Mouse (Mus musculus): ENCODE results near the gene Olfr108.

Olfr108 gene

DNA sequence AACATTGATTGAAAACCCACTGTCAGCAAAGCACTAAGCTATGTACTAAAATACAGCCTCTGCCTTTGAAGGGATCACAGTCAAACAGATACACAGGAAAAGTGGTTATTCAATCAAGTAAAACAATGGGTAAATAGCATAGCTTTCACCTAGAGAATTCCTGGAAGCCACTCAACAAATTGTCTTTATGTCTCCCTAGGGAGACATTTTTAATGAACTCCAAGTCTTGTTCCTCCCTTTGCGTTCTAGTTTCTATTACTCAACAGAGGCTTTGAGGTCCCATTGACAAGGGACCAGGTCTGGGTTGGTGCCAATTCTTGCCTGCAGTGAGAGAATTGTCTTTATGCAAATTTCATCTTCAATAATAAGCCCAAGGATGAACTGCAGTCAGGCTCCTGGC, at the start of gene Olfr108:
Gene Olfr108, plus strand, starts transcription at position 301 of the 400 bp plus-strand sequence.
- in situ Hi-C loops (cut with MseI, MboI) = no loop called here

DNA sequence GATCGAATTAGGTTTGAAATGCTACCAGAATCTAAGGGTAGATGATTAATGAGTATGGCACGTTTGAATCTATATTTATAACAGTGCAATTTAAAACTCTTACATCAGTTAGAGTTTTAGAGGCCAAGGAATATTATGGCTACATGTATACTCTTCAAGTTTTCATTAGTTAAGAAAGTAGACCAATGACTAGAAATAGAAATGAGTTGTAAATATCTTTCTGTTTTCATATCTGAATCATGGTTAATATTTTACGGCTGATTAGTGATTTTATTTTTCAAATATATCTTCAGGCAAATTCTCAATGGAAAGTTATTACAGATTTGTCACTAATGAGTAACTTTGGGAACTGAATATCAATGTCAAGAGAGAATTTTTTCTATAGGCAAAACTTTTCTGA, 46.4 kb upstream of the Olfr108 start, which contains the start of gene Olfr107:
Gene Olfr107, plus strand, starts transcription at position 301 of the 400 bp plus-strand sequence.
- in situ Hi-C loops (cut with MseI, MboI) = no loop called here

DNA sequence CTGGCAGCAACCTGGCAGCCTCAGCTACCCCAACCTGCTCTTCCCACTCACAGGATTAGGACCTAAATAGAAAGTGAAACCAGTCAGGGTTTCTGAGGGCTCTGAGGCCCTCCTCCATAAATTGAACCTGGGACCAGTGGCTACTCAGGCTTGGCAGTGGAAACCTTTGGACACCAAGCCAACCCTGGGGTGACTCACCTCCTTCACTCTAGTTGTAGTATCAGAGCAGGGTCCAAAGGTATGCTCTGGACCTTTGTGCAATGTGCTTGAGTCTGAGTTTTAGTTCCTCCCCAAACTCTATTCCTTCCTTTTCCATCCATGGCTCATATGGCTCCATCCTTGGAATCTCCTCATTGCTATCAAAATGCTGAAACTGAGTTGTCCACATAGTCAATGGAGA, 31.9 kb upstream of the Olfr108 start:
- in situ Hi-C loops (cut with MseI, MboI) = no loop called here

GRCm38 (mm10) chr17:37458616-37459015, 13.3 kb downstream of the Olfr108 start, which contains the start of gene Olfr109:
Gene Olfr109 (plus strand): TSS chr17:37458916.
- in situ Hi-C loops (cut with MseI, MboI) = no loop called here

GRCm38 (mm10) chr17:37483452-37483851, 38.2 kb downstream of the Olfr108 start, which contains the start of gene H2-M2:
Gene H2-M2 (minus strand): TSS chr17:37483552.
- in situ Hi-C loops (cut with MseI, MboI) = no loop called here

DNA sequence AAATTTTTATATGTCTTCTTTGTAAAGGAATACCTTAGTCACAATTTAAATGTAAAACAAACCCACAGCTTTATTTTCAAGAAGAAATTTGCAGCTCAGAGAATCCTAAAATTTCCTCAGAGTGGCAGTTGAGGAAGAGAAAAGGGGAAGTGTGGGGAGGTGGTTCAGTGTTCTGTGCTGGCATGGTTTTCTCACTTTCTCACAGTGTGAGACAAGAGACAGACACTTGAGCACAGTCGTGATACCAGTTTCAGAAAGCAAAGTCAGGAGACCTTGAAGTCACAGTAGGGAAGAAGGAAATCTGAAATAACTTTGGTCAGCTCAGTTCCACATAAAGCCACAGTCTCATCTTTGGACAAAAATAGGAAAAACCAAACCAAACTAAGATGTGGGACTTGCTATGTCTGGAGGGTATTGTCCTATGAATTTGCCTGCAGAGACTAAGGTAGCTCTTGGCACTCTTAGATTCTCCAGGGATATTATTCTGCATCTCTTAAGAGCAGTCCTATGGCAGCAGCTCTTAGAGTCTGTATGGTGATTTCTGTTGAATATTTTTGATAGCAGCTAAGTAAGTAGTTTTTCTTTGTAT, 46.7 kb downstream of the Olfr108 start, which contains the start of gene Olfr110:
Gene Olfr110, plus strand, starts transcription at position 539 of the 589 bp plus-strand sequence.
- in situ Hi-C loops (cut with MseI, MboI) = no loop called here

Measured in mouse trophoblast stem cell (cell line).